Mouse (Mus musculus) cortical plate, adult 2 months (tissue): ENCODE data around the gene Etv6.

Experiments
- CTCF ChIP-seq: fragments of 200-500 bp; IDR thresholded peaks from 2 replicates; pipeline ENCODE4 v1.5.1; 2011; ENCODE audit warnings: mild to moderate bottlenecking, control low read depth, low read length; ENCODE audit not compliant: insufficient read depth; ENCODE audit errors: extremely low read depth
- POLR2A ChIP-seq: fragments of 200-500 bp; IDR thresholded peaks from 2 replicates; pipeline ENCODE4 v1.6.1; 2011; ENCODE audit warnings: mild to moderate bottlenecking, low read length, control low read depth; ENCODE audit not compliant: insufficient read depth; ENCODE audit errors: extremely low read depth

- no peak for TF ChIP-seq CTCF
- TF ChIP-seq POLR2A: no peak
These were observed 32.0 kb downstream of the Etv6 start for GRCm38 (mm10) chr6:134067536-134067935.
